Mouse (Mus musculus) G1E (cell line): Measurements from ENCODE around the gene Nhlrc1. TPM values are rescaled to one million over a fixed set of nuclear protein-coding genes. Genes with fewer than 3 reads are reported as not detected.
A peak's percentile ranks its signal among the peaks of the same experiment; 100 is the strongest.

ENCODE experiments used
- ATAC-seq: 2 replicates; pipeline ENCODE4 v1.8.0; 2016; ENCODE audit warnings: mild to moderate bottlenecking; ENCODE audit not compliant: insufficient number of reproducible peaks, poor library complexity, low FRiP score, severe bottlenecking; ENCODE audit errors: extremely low read depth
- DNase-seq: peaks from one replicate; pipeline ENCODE4 v3.0.0; 2012; ENCODE audit warnings: low spot score
- H3K27me3 ChIP-seq: 2 replicates; pipeline ENCODE4 v1.6.1; 2012; ENCODE audit warnings: mild to moderate bottlenecking, low read length, inconsistent platforms; ENCODE audit not compliant: insufficient read depth
- H3K36me3 ChIP-seq: replicated peaks from 2 replicates; pipeline ENCODE3; 2012; ENCODE audit warnings: mild to moderate bottlenecking, inconsistent platforms
- H3K4me1 ChIP-seq: 2 replicates; pipeline ENCODE4 v1.6.1; 2012; ENCODE audit warnings: low read depth, low read length, inconsistent platforms, mixed read lengths; ENCODE audit not compliant: insufficient read depth
- H3K4me3 ChIP-seq: 2 replicates; pipeline ENCODE4 v1.5.1; 2012; ENCODE audit warnings: low read depth, mild to moderate bottlenecking, inconsistent platforms, low read length, moderate library complexity, mixed read lengths
- H3K9me3 ChIP-seq: replicated peaks from 2 replicates; pipeline ENCODE4 v1.6.1; 2012; ENCODE audit warnings: inconsistent platforms
- CTCF ChIP-seq: IDR thresholded peaks from 2 replicates; pipeline ENCODE4 v1.5.1; 2012; ENCODE audit warnings: low read depth, low read length, inconsistent platforms, mixed read lengths
- GATA1 ChIP-seq: IDR thresholded peaks from 2 replicates; pipeline ENCODE4 v1.6.1; 2012; ENCODE audit warnings: borderline replicate concordance, low read length, inconsistent platforms, mixed read lengths
- GATA2 ChIP-seq: IDR thresholded peaks from 2 replicates; pipeline ENCODE4 v1.6.1; 2012; ENCODE audit warnings: low read depth, low read length, inconsistent platforms, borderline replicate concordance
- POLR2AphosphoS5 ChIP-seq: IDR thresholded peaks from 2 replicates; pipeline ENCODE4 v1.6.1; 2012; ENCODE audit warnings: low read depth, low read length, inconsistent platforms; ENCODE audit not compliant: insufficient replicate concordance
- TAL1 ChIP-seq: conservative IDR thresholded peaks from 2 replicates; pipeline ENCODE4 v1.6.1; 2012; ENCODE audit warnings: low read depth, low read length, inconsistent platforms, mixed read lengths
- polyA plus RNA-seq: library from polyadenylated mRNA; stranded (reverse); fragments of >175 nt; gene quantifications from 2 replicates; pipeline ENCODE4 v1.2.3, GENCODE M21; 2012
- total RNA-seq, 2 experiments: library from RNA; stranded (forward) in 1 of 2; stranded (reverse) in 1 of 2; fragments of 200-1000 nt in 1 of 2; fragments of >200 nt in 1 of 2; fragmentation: Nextera tagmentation in 1 of 2; gene quantifications; 2 replicates each; pipeline ENCODE4 v1.2.3; 2014 to 2017

Nhlrc1 gene
- total and polyA plus RNA-seq, 3 experiments = 0.05 TPM; not detected in 2

DNA sequence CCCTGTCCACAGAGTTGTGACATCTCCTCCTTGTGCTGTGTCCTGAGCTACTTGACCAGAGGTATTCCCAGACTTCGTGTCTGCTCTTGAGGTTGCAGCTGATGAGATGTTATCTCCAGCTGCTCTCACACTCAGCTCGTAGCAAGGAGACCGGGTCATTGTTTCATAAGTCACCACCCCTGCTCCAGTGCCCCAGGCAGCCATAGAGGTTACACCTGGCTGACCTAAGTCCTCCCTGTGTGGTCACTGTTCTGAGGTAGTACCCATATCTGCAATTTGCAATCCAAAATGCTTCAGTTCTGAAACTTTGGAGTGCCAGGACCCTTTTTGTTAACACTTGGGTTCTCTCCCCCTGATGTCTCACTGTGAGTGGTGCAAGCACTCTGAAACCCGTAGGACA, 35.4 kb upstream of the Nhlrc1 start:
- Histone ChIP-seq H3K27me3 (no peaks in the 10 kb centered on the region), H3K4me1 (no peaks in the 10 kb centered on the region), H3K36me3 (peaks cover 61% of the 10 kb centered on the region), H3K9me3 (no peaks in the 10 kb centered on the region), H3K4me3 (no peak overlapping the region)
- TF ChIP-seq POLR2AphosphoS5 (no peak), TAL1 (no peak), GATA1 (no peak), GATA2 (no peak), CTCF (no peak)
- ATAC-seq (no peak), DNase-seq (no peak)

DNA sequence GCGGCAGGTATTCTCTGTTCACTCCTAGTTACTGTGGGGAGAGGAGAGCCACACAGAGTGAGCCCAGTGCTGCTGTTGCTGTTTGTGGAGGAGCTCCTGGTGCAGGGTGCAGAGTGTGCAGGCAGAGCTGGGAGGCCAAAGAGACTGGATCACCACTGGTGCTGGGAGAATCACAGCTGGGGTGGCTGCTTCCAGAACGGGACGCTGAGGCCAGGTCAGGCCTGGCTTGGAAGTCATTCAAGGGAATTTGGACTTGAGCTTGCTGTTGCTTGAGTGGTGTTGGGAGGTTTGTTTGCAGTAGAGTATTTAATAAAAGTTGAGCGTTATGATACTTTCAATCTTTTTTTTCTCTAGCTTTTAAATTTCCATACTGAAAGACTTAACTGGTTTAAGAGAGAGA, 33.3 kb upstream of the Nhlrc1 start:
- no peak overlapping the region for H3K4me3 ChIP-seq
- H3K27me3 ChIP-seq = no peaks in the 10 kb centered on the region
- no peak for TF ChIP-seq CTCF
- TF ChIP-seq GATA2 = no peak
- no peak for TF ChIP-seq TAL1
- TF ChIP-seq POLR2AphosphoS5 = no peak
- TF ChIP-seq GATA1 = no peak
- H3K36me3 ChIP-seq = peaks cover 47% of the 10 kb centered on the region
- no peak for DNase-seq
- no peaks in the 10 kb centered on the region for H3K9me3 ChIP-seq
- H3K4me1 ChIP-seq = peaks cover 10% of the 10 kb centered on the region
- no peak for ATAC-seq

DNA sequence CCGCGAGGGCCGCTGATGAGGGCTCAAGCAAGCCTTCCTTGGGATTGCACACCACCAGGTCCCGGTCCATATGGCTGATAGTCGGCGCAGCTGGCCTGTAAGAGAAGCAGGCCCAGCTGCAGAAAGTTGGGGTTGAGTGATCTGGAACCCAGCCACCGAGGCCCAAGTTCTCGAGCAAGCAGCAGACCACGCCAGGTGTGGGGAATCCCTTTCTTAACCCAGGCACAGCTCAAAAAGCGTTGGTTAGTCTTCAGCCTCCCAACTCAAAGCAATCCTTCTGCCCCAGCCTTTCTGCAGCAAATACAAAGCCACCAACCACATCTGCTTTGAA, 29.9 kb upstream of the Nhlrc1 start, which contains the start of gene Tpmt:
Tpmt (minus strand) TSS at position 121 of the 331 bp plus-strand sequence.
- Histone ChIP-seq H3K4me3 (peak within 1 kb of the TSS; percentile 86), H3K9me3 (no peaks in the 10 kb centered on the region), H3K36me3 (peaks cover 18% of the 10 kb centered on the region), H3K27me3 (no peaks in the 10 kb centered on the region), H3K4me1 (peaks cover 15% of the 10 kb centered on the region)
- no peak for ATAC-seq
- DNase-seq = no peak
- TF ChIP-seq GATA1 (no peak), TAL1 (no peak), POLR2AphosphoS5 (no peak), CTCF (no peak), GATA2 (no peak)

DNA sequence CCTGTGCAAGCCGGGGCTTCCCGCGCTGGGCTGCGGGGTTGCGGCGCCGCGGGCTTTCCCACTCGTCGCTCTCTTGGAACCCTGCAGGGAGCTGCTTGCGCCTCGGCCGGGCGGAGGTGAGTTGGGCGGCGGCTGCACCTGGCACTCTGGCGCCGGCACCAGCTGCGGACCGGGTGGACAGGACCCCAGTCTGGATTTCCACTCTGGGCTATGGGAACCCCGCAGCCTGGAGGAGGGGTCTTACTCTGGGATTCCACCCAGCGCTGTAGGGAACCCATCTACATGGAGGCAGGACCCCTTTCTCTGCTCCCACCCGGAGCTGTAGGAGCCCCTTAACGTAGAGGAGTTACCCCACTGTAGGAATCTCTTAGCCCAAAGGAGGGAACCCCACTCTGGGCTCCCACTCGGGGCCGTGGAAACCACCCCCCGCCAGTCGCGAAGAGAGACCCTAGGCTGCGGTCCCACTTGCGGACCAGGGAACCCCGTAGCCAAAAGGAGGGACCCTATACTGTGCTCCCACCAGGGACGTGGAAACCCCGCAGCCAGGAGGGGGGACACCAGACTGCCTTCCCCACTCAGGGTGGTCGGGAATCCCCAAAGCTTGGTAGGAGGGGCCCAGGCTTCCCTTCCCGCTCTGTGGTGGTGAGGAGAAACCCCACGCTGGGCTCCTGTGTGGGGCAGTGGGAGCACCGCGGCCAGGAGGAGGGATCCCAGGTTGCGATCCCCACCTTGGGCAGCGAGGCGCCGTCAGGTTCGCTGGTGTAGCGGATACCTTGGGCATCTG, 29.4 kb upstream of the Nhlrc1 start:
- H3K4me3 ChIP-seq = peak overlapping the region; percentile 86
- ATAC-seq (no peak), DNase-seq (peak; percentile 6)
- no peaks in the 10 kb centered on the region for H3K9me3 ChIP-seq
- TF ChIP-seq CTCF = no peak
- no peak for TF ChIP-seq GATA1
- no peak for TF ChIP-seq TAL1
- TF ChIP-seq POLR2AphosphoS5 = no peak
- no peak for TF ChIP-seq GATA2
- peaks cover 15% of the 10 kb centered on the region for H3K4me1 ChIP-seq
- no peaks in the 10 kb centered on the region for H3K27me3 ChIP-seq
- H3K36me3 ChIP-seq = peaks cover 13% of the 10 kb centered on the region

DNA sequence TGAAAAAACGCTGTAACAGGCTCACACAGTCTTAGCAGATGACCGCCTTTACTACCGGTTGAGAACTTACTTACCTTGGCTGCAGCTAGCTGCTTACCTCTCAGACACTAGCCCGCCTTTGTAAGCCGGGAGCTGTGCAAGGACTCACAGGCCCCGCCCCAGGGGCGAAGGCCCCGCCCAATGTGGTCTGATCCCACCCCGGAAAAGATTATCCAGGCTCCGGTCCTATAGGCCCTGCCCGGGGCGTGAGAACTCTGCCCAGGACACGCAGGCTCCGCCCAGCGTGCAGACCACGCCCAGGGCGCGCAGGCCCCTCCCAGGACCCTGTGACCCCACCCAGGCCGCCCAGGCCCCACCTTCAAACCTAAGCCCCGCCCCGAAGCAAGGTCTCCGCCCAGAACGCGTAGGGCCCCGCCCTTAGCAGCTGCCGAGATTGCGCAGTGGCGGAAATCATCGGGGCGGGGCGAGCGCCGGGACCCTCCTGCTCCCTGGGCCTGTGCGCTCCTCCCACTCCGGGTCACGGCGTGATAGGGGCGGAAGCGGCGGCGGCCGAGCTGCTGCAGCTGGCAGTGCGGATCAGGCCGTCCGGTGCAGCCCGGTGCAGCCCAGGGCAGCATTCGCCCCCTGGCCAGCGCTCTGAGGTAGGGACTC, 28.5 kb upstream of the Nhlrc1 start, which contains the start of gene Kdm1b:
Kdm1b (plus strand) TSS at position 470 of the 651 bp plus-strand sequence.
- Histone ChIP-seq H3K36me3 (peaks cover 7% of the 10 kb centered on the region), H3K4me3 (peak within 1 kb of the TSS; percentile 86), H3K9me3 (no peaks in the 10 kb centered on the region), H3K4me1 (peaks cover 15% of the 10 kb centered on the region), H3K27me3 (no peaks in the 10 kb centered on the region)
- DNase-seq (peak; percentile 96), ATAC-seq (peak; percentile 96)
- no peak for TF ChIP-seq GATA2
- no peak for TF ChIP-seq POLR2AphosphoS5
- no peak for TF ChIP-seq TAL1
- no peak for TF ChIP-seq CTCF

DNA sequence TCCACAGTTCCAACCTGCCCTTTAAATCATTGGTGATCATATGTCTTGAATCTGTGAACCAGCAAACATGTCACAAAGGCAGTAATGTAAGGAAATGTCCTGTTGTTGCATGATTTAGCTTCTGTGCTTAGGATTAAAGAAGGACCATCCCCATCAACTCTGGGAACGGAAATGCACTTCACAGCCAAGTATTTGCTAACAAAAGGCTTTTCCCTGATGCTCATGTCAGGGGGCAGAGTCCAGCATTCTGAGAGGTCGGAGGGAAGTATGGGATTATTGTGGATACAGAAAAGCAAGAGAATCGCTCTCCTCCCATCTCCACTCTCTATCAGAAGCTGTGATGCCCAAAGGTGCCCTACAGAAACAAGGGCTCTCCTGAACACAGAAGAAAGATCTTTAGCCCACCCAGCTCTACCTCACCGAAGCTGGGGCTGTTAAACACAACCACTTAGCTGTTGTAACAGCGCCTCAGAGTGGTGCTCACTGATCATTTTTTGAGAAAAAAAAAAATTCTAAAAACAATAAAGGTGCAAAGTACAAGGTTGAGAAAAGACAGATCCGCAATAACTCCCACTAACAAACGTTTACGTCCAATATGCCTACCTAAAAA, 27.5 kb upstream of the Nhlrc1 start:
- H3K9me3 ChIP-seq = no peaks in the 10 kb centered on the region
- ATAC-seq (no peak), DNase-seq (no peak)
- H3K4me3 ChIP-seq = peak overlapping the region; percentile 86; the same call in 1 of the 2 replicates
- TF ChIP-seq TAL1 = no peak
- no peak for TF ChIP-seq GATA1
- TF ChIP-seq CTCF = no peak
- peaks cover 15% of the 10 kb centered on the region for H3K4me1 ChIP-seq
- H3K27me3 ChIP-seq = no peaks in the 10 kb centered on the region
- no peaks in the 10 kb centered on the region for H3K36me3 ChIP-seq
